Mouse (Mus musculus): ENCODE data around the gene Hopx. TPM values are rescaled to one million over a fixed set of nuclear protein-coding genes. Genes with fewer than 3 reads are reported as not detected.

Hopx gene
- polyA plus RNA-seq, 1 experiment: 0.51 TPM

- no peak overlapping the region for H3K4me3 ChIP-seq (replicated peaks)
- TF ChIP-seq TAL1 (IDR thresholded peaks at IDR 0.05; ENCODE audit: low read length) (no peak), GATA1 (IDR thresholded peaks at IDR 0.05; ENCODE audit: low read length) (no peak)
- no peaks in the 10 kb centered on the region for H3K36me3 ChIP-seq (ENCODE audit: control insufficient read depth)
- no peaks in the 10 kb centered on the region for H3K4me1 ChIP-seq (ENCODE audit: control insufficient read depth)
- 0 out of 2 replicates have a peak, but pooled peaks cover under 1% of the 10 kb centered on the region for H3K9me3 ChIP-seq (ENCODE audit: control insufficient read depth, low read length)
- no peaks in the 10 kb centered on the region for H3K27me3 ChIP-seq (ENCODE audit: control insufficient read depth)
These were observed 43.3 kb downstream of the Hopx start for GRCm38 (mm10) chr5:77071626-77072025.

DNA sequence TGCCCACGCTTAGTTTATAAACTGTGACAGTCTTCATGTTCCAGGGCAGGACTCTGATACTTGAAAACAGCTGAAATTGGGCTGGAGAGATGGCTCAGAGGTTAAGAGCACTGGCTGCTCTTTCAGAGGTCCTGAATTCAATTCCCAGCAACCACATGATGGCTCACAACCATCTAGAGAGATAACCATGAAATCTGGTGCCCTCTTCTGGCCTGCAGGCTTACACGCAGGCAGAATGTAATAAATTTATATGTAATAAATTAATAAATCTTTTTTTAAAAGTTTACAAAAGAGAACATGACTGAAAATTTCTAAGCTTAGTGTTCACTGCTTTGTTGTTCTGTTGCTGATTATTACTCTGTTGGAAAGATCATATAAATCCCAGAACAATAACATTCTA, 43.9 kb downstream of the Hopx start:
- H3K27me3 ChIP-seq (ENCODE audit: control insufficient read depth): no peaks in the 10 kb centered on the region
- no peak for TF ChIP-seq GATA1 (IDR thresholded peaks at IDR 0.05; ENCODE audit: low read length)
- TF ChIP-seq TAL1 (IDR thresholded peaks at IDR 0.05; ENCODE audit: low read length): no peak
- no peak overlapping the region for H3K4me3 ChIP-seq (replicated peaks)
- H3K9me3 ChIP-seq (ENCODE audit: control insufficient read depth, low read length): no peaks in the 10 kb centered on the region
- H3K36me3 ChIP-seq (ENCODE audit: control insufficient read depth): no peaks in the 10 kb centered on the region
- H3K4me1 ChIP-seq (ENCODE audit: control insufficient read depth): no peaks in the 10 kb centered on the region

DNA sequence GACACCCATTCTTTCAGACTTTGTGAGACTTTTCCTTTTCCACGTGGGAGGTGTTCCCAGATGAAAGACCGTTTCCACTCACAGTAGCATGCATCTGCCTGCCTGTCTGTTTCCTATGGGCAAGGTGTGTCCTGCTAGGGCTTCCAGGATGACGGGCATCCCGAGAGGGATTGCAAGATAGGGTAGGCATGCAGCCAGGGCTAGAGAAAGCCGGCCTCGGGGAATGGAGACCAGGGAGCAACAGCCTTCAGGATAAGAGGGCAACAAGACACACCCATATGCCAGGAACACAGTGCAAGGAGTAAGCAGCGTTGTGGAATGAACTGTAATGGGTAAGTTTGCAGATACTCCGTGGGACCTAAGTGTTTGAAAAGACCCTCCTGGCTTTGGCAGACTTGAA, 47.6 kb downstream of the Hopx start:
- no peaks in the 10 kb centered on the region for H3K36me3 ChIP-seq (ENCODE audit: control insufficient read depth)
- H3K9me3 ChIP-seq (ENCODE audit: control insufficient read depth, low read length): no peaks in the 10 kb centered on the region
- no peaks in the 10 kb centered on the region for H3K27me3 ChIP-seq (ENCODE audit: control insufficient read depth)
- no peak for TF ChIP-seq TAL1 (IDR thresholded peaks at IDR 0.05; ENCODE audit: low read length)
- no peak for TF ChIP-seq GATA1 (IDR thresholded peaks at IDR 0.05; ENCODE audit: low read length)
- H3K4me3 ChIP-seq (replicated peaks): no peak overlapping the region
- no peaks in the 10 kb centered on the region for H3K4me1 ChIP-seq (ENCODE audit: control insufficient read depth)

DNA sequence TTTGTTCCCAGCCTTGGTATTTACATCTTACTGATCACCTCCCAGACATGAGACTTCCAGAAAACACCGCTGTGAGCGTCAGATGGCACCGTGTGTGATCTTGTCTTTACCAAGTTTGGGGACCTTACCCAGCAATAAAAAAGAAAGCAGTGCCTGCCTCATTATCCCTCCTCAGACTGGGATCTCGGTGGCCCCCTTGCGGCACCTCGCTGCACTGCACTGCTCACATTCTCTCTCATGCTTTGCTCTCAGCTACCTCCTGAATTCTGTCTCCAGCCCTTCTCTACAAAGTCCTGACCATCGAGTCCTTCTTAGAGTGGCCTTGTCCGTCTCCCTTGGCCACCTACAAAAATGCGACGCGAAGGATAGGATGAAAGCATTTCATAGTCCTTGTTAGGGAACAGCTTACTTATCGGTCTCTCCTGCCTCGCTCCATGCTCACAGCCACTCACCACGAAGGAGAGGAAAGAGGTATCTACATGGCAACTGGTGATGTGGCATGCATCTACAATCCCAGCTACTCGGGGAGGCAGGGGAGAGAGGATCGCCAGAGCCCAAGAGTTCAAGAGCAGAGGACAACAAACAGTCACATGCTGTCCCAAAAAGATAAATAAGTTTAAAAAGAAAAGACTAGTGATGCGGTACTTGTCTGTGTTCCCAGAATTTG, 53.4 kb downstream of the Hopx start:
- Histone ChIP-seq H3K9me3 (ENCODE audit: control insufficient read depth, low read length) (no peaks in the 10 kb centered on the region), H3K36me3 (ENCODE audit: control insufficient read depth) (no peaks in the 10 kb centered on the region), H3K27me3 (ENCODE audit: control insufficient read depth) (no peaks in the 10 kb centered on the region; the same call in 1 of the 2 replicates), H3K4me3 (replicated peaks) (no peak overlapping the region), H3K4me1 (ENCODE audit: control insufficient read depth) (peaks cover 2% of the 10 kb centered on the region)
- no peak for TF ChIP-seq TAL1 (IDR thresholded peaks at IDR 0.05; ENCODE audit: low read length)
- no peak for TF ChIP-seq GATA1 (IDR thresholded peaks at IDR 0.05; ENCODE audit: low read length)

DNA sequence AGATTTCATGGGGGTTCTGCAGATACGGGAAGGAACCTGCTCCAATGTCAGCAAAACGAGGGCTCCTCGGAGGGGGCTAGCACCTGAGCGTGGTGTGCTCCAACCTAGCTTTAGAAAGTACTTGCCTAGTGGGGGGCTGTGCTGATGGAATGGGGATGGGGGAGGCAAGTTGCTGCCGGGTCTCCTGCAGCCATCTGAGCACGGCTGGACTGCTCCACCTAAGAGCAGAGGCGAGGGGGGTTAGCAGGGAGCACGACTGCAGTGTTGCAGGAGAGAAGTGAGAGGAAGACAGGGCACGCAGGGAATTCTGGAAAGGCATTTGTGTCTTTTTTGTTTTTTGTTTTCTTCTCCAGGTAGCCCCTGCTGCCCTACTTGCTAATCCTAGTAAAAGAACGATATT, 54.6 kb downstream of the Hopx start:
- H3K4me1 ChIP-seq (ENCODE audit: control insufficient read depth): peaks cover 2% of the 10 kb centered on the region
- H3K9me3 ChIP-seq (ENCODE audit: control insufficient read depth, low read length): no peaks in the 10 kb centered on the region
- TF ChIP-seq TAL1 (IDR thresholded peaks at IDR 0.05; ENCODE audit: low read length) (no peak), GATA1 (IDR thresholded peaks at IDR 0.05; ENCODE audit: low read length) (no peak)
- H3K4me3 ChIP-seq (replicated peaks): no peak overlapping the region
- no peaks in the 10 kb centered on the region; the same call in 1 of the 2 replicates for H3K27me3 ChIP-seq (ENCODE audit: control insufficient read depth)
- H3K36me3 ChIP-seq (ENCODE audit: control insufficient read depth): no peaks in the 10 kb centered on the region

DNA sequence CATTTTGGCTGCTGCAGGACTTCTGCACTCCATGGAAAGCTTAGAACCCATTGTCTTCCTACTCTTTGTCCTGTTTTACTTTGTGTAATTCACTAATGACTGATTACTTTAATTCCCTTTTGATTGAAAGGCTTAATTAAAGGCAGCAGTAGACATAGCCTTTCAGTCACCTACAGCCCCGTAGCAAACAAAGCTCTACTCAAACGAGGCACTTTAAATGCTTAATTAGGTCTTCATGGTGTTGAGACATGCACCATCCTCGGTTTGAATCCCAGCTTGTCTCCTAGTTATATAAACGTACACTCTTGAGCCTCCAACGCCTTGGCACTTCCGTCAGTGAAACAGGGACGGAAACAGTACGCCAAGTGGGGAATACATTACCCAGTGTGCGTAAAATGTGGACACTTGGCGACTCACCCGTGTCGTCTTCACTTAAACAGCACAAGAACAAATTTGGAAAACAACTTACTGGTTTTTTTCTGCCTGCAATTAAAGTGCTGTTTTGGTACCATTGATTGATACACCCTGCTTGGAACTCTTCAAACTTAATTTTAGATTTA, 58.0 kb downstream of the Hopx start:
- Histone ChIP-seq H3K9me3 (ENCODE audit: control insufficient read depth, low read length) (no peaks in the 10 kb centered on the region), H3K4me3 (replicated peaks) (no peak overlapping the region), H3K36me3 (ENCODE audit: control insufficient read depth) (no peaks in the 10 kb centered on the region), H3K27me3 (ENCODE audit: control insufficient read depth) (no peaks in the 10 kb centered on the region; the same call in 1 of the 2 replicates), H3K4me1 (ENCODE audit: control insufficient read depth) (peaks cover 2% of the 10 kb centered on the region)
- no peak for TF ChIP-seq GATA1 (IDR thresholded peaks at IDR 0.05; ENCODE audit: low read length)
- TF ChIP-seq TAL1 (IDR thresholded peaks at IDR 0.05; ENCODE audit: low read length): no peak

GRCm38 (mm10) chr5:77052616-77053015, 62.3 kb downstream of the Hopx start:
- TF ChIP-seq TAL1 (IDR thresholded peaks at IDR 0.05; ENCODE audit: low read length) (no peak), GATA1 (IDR thresholded peaks at IDR 0.05; ENCODE audit: low read length) (no peak)
- H3K9me3 ChIP-seq (ENCODE audit: control insufficient read depth, low read length): no peaks in the 10 kb centered on the region

DNA sequence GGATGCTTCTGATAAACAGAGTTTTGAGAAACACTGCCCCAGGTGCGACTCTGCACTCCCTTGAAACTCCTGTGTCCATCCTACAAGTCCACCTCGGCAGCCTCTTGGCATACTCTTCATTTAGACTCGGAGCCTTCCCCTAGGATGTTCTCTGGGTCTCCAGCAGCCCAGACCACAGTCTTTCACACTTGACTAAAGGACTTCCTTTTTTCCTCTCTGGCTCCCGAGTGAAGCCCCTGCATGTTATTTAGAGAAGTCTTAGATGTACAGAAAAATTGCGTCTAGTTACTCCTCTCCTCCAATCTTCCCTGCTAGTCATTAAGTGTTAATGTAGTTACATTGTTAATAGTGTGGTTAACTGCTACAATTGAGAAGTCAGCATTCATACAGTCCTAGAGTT, 70.6 kb downstream of the Hopx start:
- no peaks in the 10 kb centered on the region; the same call in 1 of the 2 replicates for H3K27me3 ChIP-seq (ENCODE audit: control insufficient read depth)
- H3K4me3 ChIP-seq (replicated peaks): no peak overlapping the region
- peaks cover 7% of the 10 kb centered on the region for H3K4me1 ChIP-seq (ENCODE audit: control insufficient read depth)
- no peaks in the 10 kb centered on the region for H3K36me3 ChIP-seq (ENCODE audit: control insufficient read depth)
- no peaks in the 10 kb centered on the region for H3K9me3 ChIP-seq (ENCODE audit: control insufficient read depth, low read length)
- TF ChIP-seq TAL1 (IDR thresholded peaks at IDR 0.05; ENCODE audit: low read length) (no peak), GATA1 (IDR thresholded peaks at IDR 0.05; ENCODE audit: low read length) (no peak)

More at GRCm38 (mm10) chr5:77052616-77053015, 62.3 kb downstream of the Hopx start:
- no peaks in the 10 kb centered on the region for H3K4me1 ChIP-seq (ENCODE audit: control insufficient read depth)
- H3K4me3 ChIP-seq (replicated peaks): no peak overlapping the region
- no peaks in the 10 kb centered on the region for H3K36me3 ChIP-seq (ENCODE audit: control insufficient read depth)
- no peaks in the 10 kb centered on the region; the same call in 1 of the 2 replicates for H3K27me3 ChIP-seq (ENCODE audit: control insufficient read depth)

- no peak overlapping the region for H3K4me3 ChIP-seq (replicated peaks)
- no peaks in the 10 kb centered on the region for H3K27me3 ChIP-seq (ENCODE audit: control insufficient read depth)
- TF ChIP-seq GATA1 (IDR thresholded peaks at IDR 0.05; ENCODE audit: low read length): no peak
- no peak for TF ChIP-seq TAL1 (IDR thresholded peaks at IDR 0.05; ENCODE audit: low read length)
- no peaks in the 10 kb centered on the region for H3K36me3 ChIP-seq (ENCODE audit: control insufficient read depth)
- peaks cover 4% of the 10 kb centered on the region; the same call in 1 of the 2 replicates for H3K9me3 ChIP-seq (ENCODE audit: control insufficient read depth, low read length)
- H3K4me1 ChIP-seq (ENCODE audit: control insufficient read depth): peaks cover 17% of the 10 kb centered on the region
These were observed 75.5 kb downstream of the Hopx start for GRCm38 (mm10) chr5:77039391-77039790.
